Mouse (Mus musculus): ENCODE measurements around the gene Ammecr1.

The Ammecr1 gene

GRCm38 (mm10) chrX:142829866-142830470 is 136.6 kb downstream of the Ammecr1 start:
- no peaks in the 10 kb centered on the region for H3K4me1 ChIP-seq (replicated peaks; ENCODE audit: low read depth, low read length)
- TF ChIP-seq POU5F1 (IDR thresholded peaks at IDR 0.05; ENCODE audit: borderline replicate concordance, low read length): no peak
- TF ChIP-seq CTCF (conservative IDR thresholded peaks at IDR 0.05; ENCODE audit: low read length): no peak
- TF ChIP-seq NANOG (IDR thresholded peaks at IDR 0.05; ENCODE audit: borderline replicate concordance, low read length): no peak
- H3K36me3 ChIP-seq (ENCODE audit: insufficient read depth, low read length): no peaks in the 10 kb centered on the region
- no peak overlapping the region for H3K4me3 ChIP-seq (replicated peaks; ENCODE audit: low read length)
- no peaks in the 10 kb centered on the region for H3K9me3 ChIP-seq (ENCODE audit: low read length)
- H3K27me3 ChIP-seq (ENCODE audit: insufficient read depth, low read length): no peaks in the 10 kb centered on the region

GRCm38 (mm10) chrX:142829267-142829666 is 137.3 kb downstream of the Ammecr1 start:
- TF ChIP-seq CTCF (conservative IDR thresholded peaks at IDR 0.05; ENCODE audit: low read length) (no peak), POU5F1 (IDR thresholded peaks at IDR 0.05; ENCODE audit: borderline replicate concordance, low read length) (no peak)

GRCm38 (mm10) chrX:142828184-142828908 is 138.2 kb downstream of the Ammecr1 start:
- no peaks in the 10 kb centered on the region for H3K27me3 ChIP-seq (ENCODE audit: insufficient read depth, low read length)
- no peak for TF ChIP-seq POU5F1 (IDR thresholded peaks at IDR 0.05; ENCODE audit: borderline replicate concordance, low read length)
- TF ChIP-seq NANOG (IDR thresholded peaks at IDR 0.05; ENCODE audit: borderline replicate concordance, low read length): no peak
- TF ChIP-seq CTCF (conservative IDR thresholded peaks at IDR 0.05; ENCODE audit: low read length): no peak
- no peaks in the 10 kb centered on the region for H3K4me1 ChIP-seq (replicated peaks; ENCODE audit: low read depth, low read length)
- H3K4me3 ChIP-seq (replicated peaks; ENCODE audit: low read length): no peak overlapping the region
- no peaks in the 10 kb centered on the region for H3K9me3 ChIP-seq (ENCODE audit: low read length)
- no peaks in the 10 kb centered on the region for H3K36me3 ChIP-seq (ENCODE audit: insufficient read depth, low read length)

More at GRCm38 (mm10) chrX:142829267-142829666, 137.3 kb downstream of the Ammecr1 start:
- no peaks in the 10 kb centered on the region for H3K36me3 ChIP-seq (ENCODE audit: insufficient read depth, low read length)
- no peaks in the 10 kb centered on the region for H3K27me3 ChIP-seq (ENCODE audit: insufficient read depth, low read length)
- no peaks in the 10 kb centered on the region for H3K9me3 ChIP-seq (ENCODE audit: low read length)
- H3K4me1 ChIP-seq (replicated peaks; ENCODE audit: low read depth, low read length): no peaks in the 10 kb centered on the region
- no peak overlapping the region for H3K4me3 ChIP-seq (replicated peaks; ENCODE audit: low read length)

- H3K4me3 ChIP-seq (replicated peaks; ENCODE audit: low read length): no peak overlapping the region
- TF ChIP-seq POU5F1 (IDR thresholded peaks at IDR 0.05; ENCODE audit: borderline replicate concordance, low read length) (no peak), CTCF (conservative IDR thresholded peaks at IDR 0.05; ENCODE audit: low read length) (no peak), NANOG (IDR thresholded peaks at IDR 0.05; ENCODE audit: borderline replicate concordance, low read length) (no peak)
Observed at GRCm38 (mm10) chrX:142827644-142828043, 138.9 kb downstream of the Ammecr1 start.

GRCm38 (mm10) chrX:142825309-142825708 is 141.2 kb downstream of the Ammecr1 start:
- Histone ChIP-seq H3K36me3 (ENCODE audit: insufficient read depth, low read length) (no peaks in the 10 kb centered on the region), H3K4me3 (replicated peaks; ENCODE audit: low read length) (no peak overlapping the region), H3K27me3 (ENCODE audit: insufficient read depth, low read length) (no peaks in the 10 kb centered on the region), H3K4me1 (replicated peaks; ENCODE audit: low read depth, low read length) (no peaks in the 10 kb centered on the region), H3K9me3 (ENCODE audit: low read length) (no peaks in the 10 kb centered on the region)
- TF ChIP-seq POU5F1 (IDR thresholded peaks at IDR 0.05; ENCODE audit: borderline replicate concordance, low read length) (no peak), NANOG (IDR thresholded peaks at IDR 0.05; ENCODE audit: borderline replicate concordance, low read length) (no peak), CTCF (conservative IDR thresholded peaks at IDR 0.05; ENCODE audit: low read length) (no peak)

More at GRCm38 (mm10) chrX:142827644-142828043, 138.9 kb downstream of the Ammecr1 start:
- no peaks in the 10 kb centered on the region for H3K4me1 ChIP-seq (replicated peaks; ENCODE audit: low read depth, low read length)
- H3K9me3 ChIP-seq (ENCODE audit: low read length): no peaks in the 10 kb centered on the region
- H3K36me3 ChIP-seq (ENCODE audit: insufficient read depth, low read length): no peaks in the 10 kb centered on the region
- no peaks in the 10 kb centered on the region for H3K27me3 ChIP-seq (ENCODE audit: insufficient read depth, low read length)

GRCm38 (mm10) chrX:142821846-142822245 is 144.7 kb downstream of the Ammecr1 start:
- Histone ChIP-seq H3K4me3 (replicated peaks; ENCODE audit: low read length) (no peak overlapping the region), H3K36me3 (ENCODE audit: insufficient read depth, low read length) (no peaks in the 10 kb centered on the region)
- TF ChIP-seq CTCF (conservative IDR thresholded peaks at IDR 0.05; ENCODE audit: low read length) (peak; percentile 30), NANOG (IDR thresholded peaks at IDR 0.05; ENCODE audit: borderline replicate concordance, low read length) (no peak), POU5F1 (IDR thresholded peaks at IDR 0.05; ENCODE audit: borderline replicate concordance, low read length) (no peak)

GRCm38 (mm10) chrX:142821239-142821638 is 145.3 kb downstream of the Ammecr1 start:
- Histone ChIP-seq H3K4me1 (replicated peaks; ENCODE audit: low read depth, low read length) (peaks cover 10% of the 10 kb centered on the region), H3K27me3 (ENCODE audit: insufficient read depth, low read length) (no peaks in the 10 kb centered on the region), H3K9me3 (ENCODE audit: low read length) (no peaks in the 10 kb centered on the region), H3K36me3 (ENCODE audit: insufficient read depth, low read length) (no peaks in the 10 kb centered on the region), H3K4me3 (replicated peaks; ENCODE audit: low read length) (no peak overlapping the region)
- TF ChIP-seq CTCF (conservative IDR thresholded peaks at IDR 0.05; ENCODE audit: low read length): no peak
- no peak for TF ChIP-seq POU5F1 (IDR thresholded peaks at IDR 0.05; ENCODE audit: borderline replicate concordance, low read length)
- TF ChIP-seq NANOG (IDR thresholded peaks at IDR 0.05; ENCODE audit: borderline replicate concordance, low read length): no peak

More at GRCm38 (mm10) chrX:142821846-142822245, 144.7 kb downstream of the Ammecr1 start:
- no peaks in the 10 kb centered on the region for H3K27me3 ChIP-seq (ENCODE audit: insufficient read depth, low read length)
- H3K4me1 ChIP-seq (replicated peaks; ENCODE audit: low read depth, low read length): peaks cover 10% of the 10 kb centered on the region
- H3K9me3 ChIP-seq (ENCODE audit: low read length): no peaks in the 10 kb centered on the region

GRCm38 (mm10) chrX:142818057-142818682 is 148.4 kb downstream of the Ammecr1 start:
- Histone ChIP-seq H3K4me3 (replicated peaks; ENCODE audit: low read length) (no peak overlapping the region), H3K27me3 (ENCODE audit: insufficient read depth, low read length) (no peaks in the 10 kb centered on the region), H3K36me3 (ENCODE audit: insufficient read depth, low read length) (no peaks in the 10 kb centered on the region), H3K9me3 (ENCODE audit: low read length) (no peaks in the 10 kb centered on the region), H3K4me1 (replicated peaks; ENCODE audit: low read depth, low read length) (peaks cover 10% of the 10 kb centered on the region)
- TF ChIP-seq POU5F1 (IDR thresholded peaks at IDR 0.05; ENCODE audit: borderline replicate concordance, low read length): no peak
- no peak for TF ChIP-seq NANOG (IDR thresholded peaks at IDR 0.05; ENCODE audit: borderline replicate concordance, low read length)
- TF ChIP-seq CTCF (conservative IDR thresholded peaks at IDR 0.05; ENCODE audit: low read length): peak; percentile 39

All from E14TG2a.4 (cell line).